Mouse (Mus musculus) midbrain, embryonic 12.5 days (tissue): ENCODE results near the gene Gpr153. TPM values are rescaled to one million over a fixed set of nuclear protein-coding genes. Genes with fewer than 3 reads are reported as not detected.
A peak's percentile ranks its signal among the peaks of the same experiment; 100 is the strongest.
"Not testable (repeated sequence)": the region's sequence is repeated elsewhere in the genome, so short reads cannot be mapped to it uniquely, and the experiment has no call there.

Source experiments
- ATAC-seq: fragments of 200-750 bp; cut with Nextera tagmentation; 2 replicates; pipeline ENCODE4 v1.8.0; 2017; ENCODE audit warnings: low read depth, moderate TSS enrichment, moderate library complexity; ENCODE audit not compliant: low FRiP score
- H3K27ac ChIP-seq: fragments of 300-500 bp; sonication (generic); replicated peaks from 2 replicates; pipeline ENCODE4 v1.5.1; 2016; ENCODE audit warnings: mild to moderate bottlenecking
- H3K27me3 ChIP-seq: fragments of 300-500 bp; sonication (generic); 2 replicates; pipeline ENCODE4 v1.6.1; 2016; ENCODE audit warnings: mild to moderate bottlenecking
- H3K36me3 ChIP-seq: fragments of 300-500 bp; sonication (generic); 2 replicates; pipeline ENCODE4 v1.6.1; 2016
- H3K4me1 ChIP-seq: fragments of 300-500 bp; sonication (generic); 2 replicates; pipeline ENCODE4 v1.6.1; 2016
- H3K4me2 ChIP-seq: fragments of 300-500 bp; sonication (generic); replicated peaks from 2 replicates; pipeline ENCODE4 v1.6.1; 2016; ENCODE audit warnings: mild to moderate bottlenecking, moderate library complexity
- H3K4me3 ChIP-seq: fragments of 300-500 bp; sonication (generic); 2 replicates; pipeline ENCODE4 v1.5.1; 2016; ENCODE audit warnings: mild to moderate bottlenecking
- H3K9ac ChIP-seq: fragments of 300-500 bp; sonication (generic); replicated peaks from 2 replicates; pipeline ENCODE4 v1.6.1; 2016; ENCODE audit warnings: mild to moderate bottlenecking, moderate library complexity
- H3K9me3 ChIP-seq: fragments of 300-500 bp; sonication (generic); 2 replicates; pipeline ENCODE4 v1.6.1; 2016; ENCODE audit warnings: mild to moderate bottlenecking
- WGBS: fragments of 180-500 bp; shearing (Covaris S2); methylation state at CpG from one replicate; pipeline ENCODE4 v1.1.7; 2016; 5-methylcytosine and 5-hydroxymethylcytosine counted together
- polyA plus RNA-seq: library from polyadenylated mRNA; unstranded; fragments of >200 nt; fragmentation: Nextera tagmentation; extraction: Ambion mirVana; gene quantifications from 2 replicates; pipeline ENCODE4 v1.2.1, GENCODE M21; 2016

Gpr153 gene
- polyA plus RNA-seq, result 12.3 and 15.4 TPM in 2 replicates

DNA sequence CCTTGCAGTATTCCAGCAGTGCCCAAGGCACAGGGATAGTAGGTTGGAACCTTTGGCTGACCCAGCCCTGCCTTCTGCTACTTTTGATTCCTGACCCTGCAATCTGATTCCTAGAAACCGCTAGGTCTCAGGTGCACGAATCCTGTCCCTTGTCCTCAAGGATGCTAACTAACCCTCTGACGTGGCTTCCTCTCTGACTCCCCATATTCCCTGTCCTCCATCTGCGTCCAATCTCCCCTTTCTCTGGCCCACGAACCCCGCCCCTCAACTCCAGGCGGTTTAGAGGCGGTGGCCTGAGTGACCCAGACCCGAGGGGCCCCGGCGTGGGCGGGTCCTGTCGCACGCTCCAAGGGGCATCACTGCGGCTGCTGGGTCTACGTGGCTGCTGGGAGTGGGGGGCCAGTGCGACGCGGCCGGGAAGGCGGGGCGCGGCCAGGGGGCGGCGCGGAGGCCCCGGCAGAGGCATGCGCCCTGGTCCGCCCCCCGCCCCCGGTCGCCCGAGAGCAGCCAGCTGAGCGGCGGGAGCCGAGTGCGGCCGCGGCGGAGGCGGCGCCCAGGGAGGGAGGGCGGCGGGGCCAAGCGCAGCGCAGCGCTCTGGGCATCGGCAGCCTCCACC is at the start of gene Gpr153:
Gene Gpr153, plus strand, starts transcription at position 612 of the 616 bp plus-strand sequence.
- Histone ChIP-seq H3K4me2 (peak within 1 kb of the TSS; percentile 95), H3K27ac (peak within 1 kb of the TSS; percentile 62), H3K27me3 (peaks cover 68% of the 10 kb centered on the region), H3K9me3 (no peaks in the 10 kb centered on the region), H3K9ac (peak within 1 kb of the TSS; percentile 78), H3K36me3 (no peaks in the 10 kb centered on the region), H3K4me1 (peaks cover 26% of the 10 kb centered on the region), H3K4me3 (peak within 1 kb of the TSS; percentile 64)
- WGBS, result under 1% methylated on average over 41 of the region's 48 CpGs
- ATAC-seq, result peak; percentile 68

DNA sequence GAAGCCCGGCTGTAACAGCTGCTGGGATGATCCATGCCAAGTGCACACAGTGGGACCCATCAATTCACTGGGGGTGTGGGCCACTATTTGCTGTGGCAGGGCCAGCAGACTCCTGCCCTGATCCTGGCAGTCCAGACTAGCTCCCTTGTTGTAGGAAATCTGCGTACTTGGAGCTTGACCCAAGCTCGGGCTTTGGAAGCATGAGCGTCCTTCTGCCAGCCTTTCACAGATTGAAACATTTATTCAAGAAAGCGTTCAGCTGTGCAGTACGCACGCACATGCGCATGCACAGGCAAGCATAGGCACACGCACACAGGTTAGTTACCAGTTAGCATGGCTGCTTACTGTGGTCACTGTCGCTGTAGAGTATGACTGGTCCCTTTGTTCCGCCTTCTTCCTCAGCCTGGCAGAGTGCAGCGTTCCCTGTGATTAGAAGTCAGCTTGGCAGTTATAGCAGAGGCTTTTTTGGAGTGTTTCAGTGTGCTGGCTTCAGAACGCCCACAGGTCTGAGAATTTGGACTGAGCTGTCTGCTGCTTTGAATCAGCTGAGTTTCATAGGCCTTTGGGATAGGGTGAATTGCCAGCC is 47.0 kb upstream of the Gpr153 start:
- Histone ChIP-seq H3K4me3 (no peak overlapping the region), H3K4me2 (no peak overlapping the region), H3K4me1 (peaks cover 23% of the 10 kb centered on the region), H3K27ac (no peak overlapping the region), H3K9me3 (no peaks in the 10 kb centered on the region), H3K27me3 (peaks cover 44% of the 10 kb centered on the region), H3K9ac (no peak overlapping the region), H3K36me3 (peaks cover 19% of the 10 kb centered on the region; the same call in 1 of the 2 replicates)
- ATAC-seq, result no peak
- WGBS, result 90% methylated on average over 13 of the region's 13 CpGs

- Histone ChIP-seq H3K9me3 (no peaks in the 10 kb centered on the region), H3K36me3 (peaks cover 23% of the 10 kb centered on the region; the same call in 1 of the 2 replicates), H3K27me3 (peaks cover 35% of the 10 kb centered on the region), H3K4me2 (no peak overlapping the region), H3K27ac (no peak overlapping the region), H3K4me3 (no peak overlapping the region), H3K4me1 (peaks cover 15% of the 10 kb centered on the region), H3K9ac (no peak overlapping the region)
- no peak for ATAC-seq
- WGBS, result 93% methylated on average over 12 of the region's 12 CpGs
These were observed 46.1 kb upstream of the Gpr153 start for GRCm38 (mm10) chr4:152227749-152228527.

GRCm38 (mm10) chr4:152230331-152230730 is 43.7 kb upstream of the Gpr153 start:
- not testable (repeated sequence) for H3K27ac ChIP-seq, H3K4me3 ChIP-seq, ATAC-seq, H3K9ac ChIP-seq, H3K4me2 ChIP-seq, H3K9me3 ChIP-seq
- WGBS, result 44% methylated on average over 4 of the region's 4 CpGs
- Histone ChIP-seq H3K27me3 (peaks cover 12% of the 10 kb centered on the region; the same call in 1 of the 2 replicates), H3K4me1 (peaks cover 15% of the 10 kb centered on the region), H3K36me3 (peaks cover 18% of the 10 kb centered on the region; the same call in 1 of the 2 replicates)

DNA sequence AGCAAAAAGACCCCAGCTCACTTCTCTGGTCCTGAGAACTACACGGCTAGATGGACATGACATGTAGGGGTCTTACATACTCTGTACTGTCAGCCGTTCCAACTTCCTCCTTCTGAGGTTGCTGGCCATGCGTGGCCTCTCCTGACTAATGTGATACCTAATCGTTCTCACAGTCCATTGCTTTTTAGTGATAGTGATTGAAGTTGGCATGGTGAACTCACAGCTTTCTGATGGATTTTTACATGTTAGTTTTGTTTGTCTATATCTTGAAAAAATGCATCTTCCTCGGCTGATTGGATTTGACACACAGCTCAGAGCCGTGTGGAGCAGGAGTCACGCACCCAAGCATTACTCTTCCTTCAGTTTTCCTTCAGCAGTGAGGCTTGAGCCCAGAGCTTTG is 42.7 kb upstream of the Gpr153 start:
- H3K4me3 ChIP-seq, result no peak overlapping the region
- no peak overlapping the region for H3K4me2 ChIP-seq
- peaks cover 9% of the 10 kb centered on the region; the same call in 1 of the 2 replicates for H3K27me3 ChIP-seq
- H3K9me3 ChIP-seq, result no peaks in the 10 kb centered on the region
- H3K27ac ChIP-seq, result no peak overlapping the region
- 91% methylated on average over 7 of the region's 7 CpGs for WGBS
- peaks cover 15% of the 10 kb centered on the region for H3K4me1 ChIP-seq
- ATAC-seq, result no peak
- H3K36me3 ChIP-seq, result peaks cover 24% of the 10 kb centered on the region; the same call in 1 of the 2 replicates
- H3K9ac ChIP-seq, result no peak overlapping the region

- no peaks in the 10 kb centered on the region for H3K27me3 ChIP-seq
- no peak overlapping the region for H3K4me2 ChIP-seq
- peaks cover 25% of the 10 kb centered on the region for H3K36me3 ChIP-seq
- no peak overlapping the region for H3K9ac ChIP-seq
- H3K4me1 ChIP-seq, result peaks cover 10% of the 10 kb centered on the region; the same call in 1 of the 2 replicates
- no peak overlapping the region for H3K4me3 ChIP-seq
- H3K9me3 ChIP-seq, result no peaks in the 10 kb centered on the region
- no peak for ATAC-seq
- 91% methylated on average over 4 of the region's 4 CpGs for WGBS
- no peak overlapping the region for H3K27ac ChIP-seq
These were observed 41.6 kb upstream of the Gpr153 start for GRCm38 (mm10) chr4:152232411-152232903.

DNA sequence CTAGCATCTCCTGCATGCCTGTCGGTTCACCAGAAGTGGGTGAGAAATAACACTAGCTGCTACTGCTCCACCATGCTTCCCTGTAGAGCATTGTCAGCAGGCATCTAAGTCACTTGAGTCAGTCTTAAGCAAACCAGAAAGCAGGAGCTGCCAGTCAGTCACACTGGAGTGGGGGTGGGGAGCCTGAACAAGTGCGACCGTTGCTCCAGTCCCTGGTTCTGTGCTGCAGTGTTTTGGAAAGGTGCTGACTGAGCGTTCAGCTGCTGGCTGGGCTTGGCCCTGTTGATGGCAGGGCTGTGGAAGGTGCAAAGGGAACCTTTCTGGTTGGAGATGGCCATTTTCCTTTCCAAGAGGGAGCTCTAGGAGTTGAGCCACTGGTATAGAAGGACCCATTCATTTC is 34.1 kb upstream of the Gpr153 start:
- 73% methylated on average over 4 of the region's 4 CpGs for WGBS
- Histone ChIP-seq H3K27me3 (no peaks in the 10 kb centered on the region), H3K4me3 (no peak overlapping the region), H3K4me2 (no peak overlapping the region), H3K27ac (no peak overlapping the region), H3K9me3 (no peaks in the 10 kb centered on the region), H3K4me1 (no peaks in the 10 kb centered on the region), H3K36me3 (peaks cover 13% of the 10 kb centered on the region), H3K9ac (no peak overlapping the region)
- no peak for ATAC-seq

GRCm38 (mm10) chr4:152243241-152243891 is 30.7 kb upstream of the Gpr153 start:
- 88% methylated on average over 9 of the region's 9 CpGs for WGBS

DNA sequence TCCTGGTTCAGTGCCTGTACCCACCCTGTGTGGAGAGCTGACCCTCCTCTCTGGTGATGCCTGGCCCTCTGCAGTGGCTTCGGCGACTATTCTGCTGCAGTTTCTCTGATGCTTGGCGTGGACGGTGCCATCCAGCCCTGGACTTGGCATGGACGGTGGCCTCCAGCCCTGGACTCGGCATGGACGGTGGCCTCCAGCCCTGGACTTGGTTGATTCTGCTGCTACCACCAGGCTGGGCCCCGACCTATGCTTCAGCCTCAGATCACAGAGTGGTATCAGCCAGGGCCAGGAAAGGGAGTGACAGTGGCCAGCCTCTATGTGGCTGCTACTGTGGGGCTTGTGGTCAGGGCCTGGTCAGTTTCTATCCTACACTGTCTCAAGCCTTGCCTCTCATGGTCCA is 30.1 kb upstream of the Gpr153 start:
- peaks cover 2% of the 10 kb centered on the region; the same call in 1 of the 2 replicates for H3K36me3 ChIP-seq
- ATAC-seq, result no peak
- WGBS, result 93% methylated on average over 8 of the region's 8 CpGs
- H3K27me3 ChIP-seq, result no peaks in the 10 kb centered on the region
- no peak overlapping the region for H3K27ac ChIP-seq
- no peaks in the 10 kb centered on the region for H3K9me3 ChIP-seq
- H3K9ac ChIP-seq, result no peak overlapping the region
- H3K4me1 ChIP-seq, result 0 out of 2 replicates have a peak, but pooled peaks cover 3% of the 10 kb centered on the region
- H3K4me3 ChIP-seq, result no peak overlapping the region
- H3K4me2 ChIP-seq, result no peak overlapping the region

More at GRCm38 (mm10) chr4:152243241-152243891, 30.7 kb upstream of the Gpr153 start:
- Histone ChIP-seq H3K27ac (no peak overlapping the region), H3K9ac (no peak overlapping the region), H3K4me3 (no peak overlapping the region), H3K4me1 (0 out of 2 replicates have a peak, but pooled peaks cover 3% of the 10 kb centered on the region), H3K4me2 (no peak overlapping the region), H3K9me3 (no peaks in the 10 kb centered on the region), H3K36me3 (peaks cover 2% of the 10 kb centered on the region; the same call in 1 of the 2 replicates), H3K27me3 (no peaks in the 10 kb centered on the region)
- ATAC-seq, result no peak

DNA sequence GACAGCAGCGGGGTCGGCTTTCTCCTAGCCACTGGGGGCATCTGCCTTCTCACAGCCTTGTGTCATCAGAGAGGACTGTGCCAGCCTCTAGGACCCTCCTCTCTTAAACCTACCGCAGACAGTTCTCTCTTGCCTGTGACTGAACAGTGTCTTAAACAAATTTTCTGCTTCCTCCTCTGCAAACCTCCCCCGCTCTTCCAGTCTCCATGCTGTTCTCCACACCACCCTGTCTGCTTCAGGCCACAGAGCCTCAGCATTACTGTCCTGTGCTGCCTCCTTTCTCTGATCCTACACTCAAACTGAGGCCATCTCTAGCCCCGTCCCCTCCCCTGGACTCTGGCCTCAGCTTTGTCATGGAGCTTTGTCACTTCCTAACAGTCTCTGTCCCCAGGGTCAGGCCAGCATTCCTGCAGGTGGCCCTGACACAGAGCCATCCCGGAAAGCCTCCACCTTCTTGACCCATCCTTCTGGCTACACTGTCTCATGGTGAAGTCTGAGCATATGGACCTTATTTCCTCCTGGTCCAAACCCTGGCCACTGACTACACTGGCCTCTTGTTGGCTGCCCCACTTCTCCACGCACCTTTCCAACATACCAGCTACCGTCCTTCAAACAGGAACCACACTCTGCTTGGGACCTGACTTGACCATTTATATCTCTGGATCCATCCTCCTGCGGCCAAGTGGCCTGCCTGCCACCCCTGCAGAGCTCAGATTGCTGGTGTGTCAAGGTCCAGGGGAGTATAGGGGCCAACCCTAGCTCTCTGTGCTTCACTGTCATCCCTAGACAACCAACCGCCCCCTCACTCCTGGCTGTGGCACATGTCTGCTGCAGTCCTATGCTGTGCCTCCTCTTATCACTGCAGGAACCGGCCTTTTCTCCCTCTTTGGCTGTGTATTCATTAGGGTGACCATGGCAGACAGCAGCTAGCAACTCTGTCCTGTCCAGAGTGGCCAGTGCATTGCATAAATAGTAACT is 29.2 kb upstream of the Gpr153 start:
- H3K27me3 ChIP-seq, result no peaks in the 10 kb centered on the region
- H3K4me1 ChIP-seq, result 0 out of 2 replicates have a peak, but pooled peaks cover 3% of the 10 kb centered on the region
- no peaks in the 10 kb centered on the region for H3K9me3 ChIP-seq
- no peak overlapping the region for H3K4me3 ChIP-seq
- no peak overlapping the region for H3K27ac ChIP-seq
- peaks cover 2% of the 10 kb centered on the region; the same call in 1 of the 2 replicates for H3K36me3 ChIP-seq
- no peak for ATAC-seq
- 86% methylated on average over 11 of the region's 11 CpGs for WGBS
- no peak overlapping the region for H3K9ac ChIP-seq
- H3K4me2 ChIP-seq, result no peak overlapping the region
